Mouse (Mus musculus) v-Abl transformed pro-B cells (cell line): ENCODE measurements at regions not wholly inside any gene's neighbourhood (a gene's known extent, or its start where the extent isn't known, plus 50 kb on each side); places are given as distances from the start of the nearest gene placed in this dataset.

Experiments
- in situ Hi-C, 2 experiments: fragments of 400-800 bp; cut with MboI; formaldehyde crosslinking; loops; one replicate each; pipeline ENCODE4 v1.15.1; 2025; ENCODE audit not compliant: unreplicated experiment in 2 of 2

DNA sequence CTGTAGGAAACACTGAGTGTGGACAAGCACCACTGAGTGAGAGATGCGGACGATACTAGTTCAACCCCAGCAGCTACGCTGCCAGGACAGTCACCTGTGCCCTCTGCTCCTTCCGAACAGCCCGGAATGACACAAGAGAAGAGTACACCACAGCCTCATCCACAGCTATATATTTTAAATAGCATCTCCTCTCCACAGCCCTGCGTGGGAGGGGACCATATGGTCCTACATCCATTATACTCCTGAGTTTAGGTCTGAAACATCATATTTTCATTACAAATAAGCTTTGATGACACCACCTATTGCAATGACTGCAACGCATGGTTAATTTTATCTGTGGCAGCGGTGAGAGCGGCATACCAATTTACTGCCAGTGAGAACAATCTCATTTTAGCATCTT, 215.6 kb upstream of the Ppargc1a start:
- in situ Hi-C loops: no loop called here

- in situ Hi-C loops: no loop called here
Measured at GRCm38 (mm10) chr5:51775502-51776145, 208.1 kb upstream of the Ppargc1a start.

- in situ Hi-C loops: no loop called here
Measured at GRCm38 (mm10) chr5:51771655-51772054, 204.1 kb upstream of the Ppargc1a start.

- in situ Hi-C loops: no loop called here
Measured at GRCm38 (mm10) chr5:51766111-51766510, 198.6 kb upstream of the Ppargc1a start.

GRCm38 (mm10) chr5:51764416-51764815, 196.9 kb upstream of the Ppargc1a start:
- in situ Hi-C loops: no loop called here

GRCm38 (mm10) chr5:51763599-51763998, 196.1 kb upstream of the Ppargc1a start:
- in situ Hi-C loops: no loop called here

DNA sequence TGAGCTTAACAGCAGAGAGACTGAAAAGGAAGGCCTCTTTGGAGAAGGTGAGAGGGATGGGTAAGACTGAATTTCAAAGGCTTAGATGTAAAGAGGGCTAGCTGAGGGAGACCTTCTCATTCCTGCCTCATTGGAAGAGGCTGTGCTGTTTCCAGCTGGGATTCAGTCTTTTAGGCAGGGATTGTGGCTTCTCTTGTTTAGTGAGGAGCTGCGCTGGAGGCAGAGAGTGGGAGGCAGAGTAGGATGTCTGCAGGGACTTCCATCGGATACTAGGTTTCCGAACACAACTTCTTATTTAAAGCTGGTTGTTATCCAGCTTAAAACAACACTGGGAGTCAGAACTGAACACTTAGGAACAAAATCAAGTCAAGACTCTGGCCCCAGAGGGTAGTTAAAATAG, 194.8 kb upstream of the Ppargc1a start:
- in situ Hi-C loops: no loop called here

DNA sequence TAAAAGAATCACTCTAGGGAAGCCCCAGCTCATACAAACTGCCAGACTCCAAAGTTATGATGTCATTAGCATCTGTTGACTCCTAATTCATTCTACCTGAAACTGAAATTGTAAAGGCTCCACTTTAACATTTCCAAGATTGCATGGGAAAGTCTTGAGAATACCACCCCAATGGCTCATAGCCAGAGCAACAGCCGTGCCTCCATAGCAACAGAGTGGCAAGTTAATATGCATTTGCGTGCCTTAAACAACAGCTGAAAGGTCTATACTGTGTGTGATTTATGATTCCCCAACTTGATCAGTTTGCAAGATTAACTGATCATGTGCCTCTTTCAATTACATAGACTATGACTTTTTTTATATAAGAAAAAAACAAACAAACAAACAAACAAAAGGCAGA, 190.8 kb upstream of the Ppargc1a start:
- in situ Hi-C loops: no loop called here

- in situ Hi-C loops: no loop called here
Measured at GRCm38 (mm10) chr5:51757864-51758263, 190.3 kb upstream of the Ppargc1a start.

GRCm38 (mm10) chr5:51752024-51752423, 184.5 kb upstream of the Ppargc1a start:
- in situ Hi-C loops: no loop called here

DNA sequence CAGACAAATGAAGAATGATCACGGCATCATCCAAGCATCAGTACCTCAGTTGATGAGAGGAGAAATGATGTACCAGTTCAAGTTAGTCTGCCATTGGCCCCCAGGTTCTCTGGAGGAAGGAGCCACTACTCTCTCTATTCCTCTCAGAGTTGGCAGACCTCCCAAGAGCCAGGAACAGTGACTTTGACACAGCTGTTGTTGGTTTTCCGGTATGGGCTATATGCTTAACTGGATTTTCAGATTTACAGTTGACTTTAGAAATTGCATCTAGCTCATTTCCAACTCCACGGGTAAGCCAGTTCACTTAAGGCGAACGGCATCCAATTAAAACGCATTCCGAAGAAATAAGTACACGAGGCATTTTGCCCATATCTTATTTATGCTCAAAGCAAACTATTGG, 182.9 kb upstream of the Ppargc1a start:
- in situ Hi-C loops: no loop called here

- in situ Hi-C loops: no loop called here
Measured at GRCm38 (mm10) chr5:51740893-51741292, 173.4 kb upstream of the Ppargc1a start.

DNA sequence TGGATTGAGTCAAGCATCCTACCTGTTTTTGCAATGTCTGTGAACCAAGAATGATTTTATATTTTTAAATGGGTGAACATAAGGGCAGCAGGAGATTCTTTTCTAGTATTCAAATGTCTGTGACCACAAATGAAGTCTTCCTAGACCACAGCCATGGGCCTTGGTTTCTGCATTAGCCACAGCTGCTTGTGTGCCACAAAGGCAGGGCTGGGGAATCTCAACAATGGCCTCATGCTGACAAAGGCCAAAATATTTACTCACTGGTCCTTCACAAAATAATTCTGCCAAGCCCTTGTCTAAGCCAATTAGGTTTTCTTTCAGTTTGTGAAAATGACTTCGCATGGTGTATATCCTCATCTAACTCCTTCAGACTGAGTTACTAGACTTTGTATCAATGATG, 162.7 kb upstream of the Ppargc1a start:
- in situ Hi-C loops: no loop called here

GRCm38 (mm10) chr5:51729771-51730170, 162.2 kb upstream of the Ppargc1a start:
- in situ Hi-C loops: no loop called here

DNA sequence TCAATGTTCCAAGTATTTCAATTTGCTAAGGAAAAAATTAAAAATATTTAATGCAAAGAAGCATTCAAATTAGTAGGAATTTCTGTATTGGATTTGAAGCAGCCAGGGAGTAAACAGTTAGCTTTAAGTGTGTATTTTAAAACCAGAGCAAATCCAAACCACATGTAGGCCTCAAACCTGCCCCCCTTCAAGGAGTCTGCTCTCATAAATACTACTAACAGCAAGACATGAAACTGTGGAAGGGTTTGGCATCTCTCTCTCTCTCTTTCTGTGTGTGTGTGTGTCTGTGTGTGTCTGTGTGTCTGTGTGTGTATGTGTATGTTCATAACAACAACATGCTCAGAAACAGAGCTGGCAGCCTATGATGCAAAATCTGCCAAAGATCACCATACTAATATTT, 159.2 kb upstream of the Ppargc1a start:
- in situ Hi-C loops: no loop called here

DNA sequence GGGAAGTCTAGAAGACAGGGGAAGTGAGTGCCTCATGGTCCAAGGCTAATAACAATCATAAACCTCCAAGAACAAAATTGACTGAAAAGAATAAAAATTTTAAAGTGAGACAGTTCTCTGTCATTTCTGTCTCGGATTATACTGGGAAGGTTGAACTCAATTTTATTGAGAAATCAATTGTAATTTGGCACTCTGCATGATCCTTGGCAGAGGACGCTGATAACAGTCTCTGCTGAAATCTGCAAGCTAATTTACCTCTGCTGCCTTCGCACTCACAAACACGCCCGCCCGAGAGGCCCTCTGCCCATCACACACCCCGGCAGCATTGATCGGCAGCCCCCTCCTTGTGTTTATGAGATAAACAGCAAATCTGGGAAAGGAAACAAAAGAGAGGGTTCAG, 151.4 kb upstream of the Ppargc1a start:
- in situ Hi-C loops: no loop called here

- in situ Hi-C loops: no loop called here
Measured at GRCm38 (mm10) chr5:51718451-51718850, 150.9 kb upstream of the Ppargc1a start.

- in situ Hi-C loops: no loop called here
Measured at GRCm38 (mm10) chr5:51711860-51712560, 144.5 kb upstream of the Ppargc1a start.

- in situ Hi-C loops: no loop called here
Measured at GRCm38 (mm10) chr5:51710664-51711063, 143.1 kb upstream of the Ppargc1a start.

GRCm38 (mm10) chr5:51709447-51709991, 142.0 kb upstream of the Ppargc1a start:
- in situ Hi-C loops: no loop called here

DNA sequence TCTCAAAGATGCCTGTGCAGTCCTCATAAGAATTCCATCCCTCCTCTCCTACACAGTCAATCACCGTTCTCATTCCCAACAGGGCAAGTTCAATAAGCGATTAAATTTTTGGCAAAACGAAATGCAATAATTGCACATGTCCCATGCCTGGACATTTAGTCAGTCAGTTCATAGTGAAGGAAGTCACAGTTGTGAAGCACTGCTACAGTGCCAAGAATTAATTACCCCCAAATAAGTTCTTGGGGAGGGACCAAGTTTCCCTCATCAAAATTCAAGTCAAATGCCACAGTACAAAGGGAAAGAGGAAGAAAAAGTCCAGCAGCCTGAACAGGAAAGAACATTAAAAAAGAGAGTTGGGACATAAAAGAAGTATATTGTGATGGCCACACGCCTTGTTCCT, 112.4 kb upstream of the Ppargc1a start:
- in situ Hi-C loops: no loop called here

DNA sequence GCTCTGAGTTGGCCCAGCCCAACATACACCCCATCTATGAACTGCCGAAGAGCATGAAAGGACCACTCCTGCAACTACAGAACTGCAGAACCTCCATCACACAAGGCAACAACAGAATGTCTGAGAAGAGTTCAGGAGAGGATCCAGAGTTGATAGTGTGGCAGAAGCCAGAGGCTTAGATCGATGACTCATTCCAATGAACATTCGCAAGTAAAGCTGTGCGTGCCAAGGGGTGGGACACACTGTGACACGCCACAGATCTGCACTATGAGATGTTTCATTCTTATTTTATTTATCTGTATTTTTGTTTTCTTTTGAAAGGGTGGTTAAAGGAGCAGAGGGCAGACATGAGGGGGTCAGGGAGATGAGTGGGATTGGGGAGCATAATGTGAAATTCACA, 103.7 kb upstream of the Ppargc1a start:
- in situ Hi-C loops: no loop called here
